Mouse (Mus musculus): ENCODE results near the gene Mki67. TPM values are rescaled to one million over a fixed set of nuclear protein-coding genes. Genes with fewer than 3 reads are reported as not detected.
"Not testable (repeated sequence)": the region's sequence is repeated elsewhere in the genome, so short reads cannot be mapped to it uniquely, and the experiment has no call there.

The Mki67 gene
- polyA plus RNA-seq, 1 experiment from 2014 or later: 59.4 TPM

- Histone ChIP-seq H3K27me3 (no peaks in the 10 kb centered on the region), H3K9me3 (no peaks in the 10 kb centered on the region), H3K4me1 (peaks cover 30% of the 10 kb centered on the region), H3K9ac (peak overlapping the region; percentile 90), H3K4me3 (peak overlapping the region; percentile 83), H3K4me2 (peak overlapping the region; percentile 63), H3K27ac (peak overlapping the region; percentile 87; the same call in 1 of the 2 replicates), H3K36me3 (peaks cover 5% of the 10 kb centered on the region; the same call in 1 of the 2 replicates)
- 3% methylated on average over 7 of the region's 7 CpGs for WGBS
- no peak for ATAC-seq (ENCODE audit: borderline replicate concordance, extremely low read depth, low FRiP score, low TSS enrichment)
Measured at GRCm38 (mm10) chr7:135715166-135715565, 995 bp downstream of the Mki67 start.

DNA sequence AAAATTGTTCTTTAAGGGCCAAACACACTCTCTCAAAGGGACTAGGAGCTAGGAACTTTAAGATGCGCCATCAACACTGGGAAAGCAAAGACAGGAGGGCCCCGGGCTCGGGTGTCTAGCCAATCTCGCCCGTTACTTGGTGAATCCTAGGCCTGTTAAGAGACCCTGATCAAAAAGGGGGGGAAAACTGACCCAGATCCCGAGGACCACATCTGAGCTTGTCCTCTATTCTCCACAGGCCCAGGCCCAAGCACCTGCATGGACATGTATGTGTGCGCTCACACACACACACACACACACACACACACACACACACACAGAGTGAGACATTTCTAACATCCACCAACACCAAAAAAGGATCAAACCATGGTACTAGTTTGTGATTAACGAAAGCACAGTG is 2.8 kb downstream of the Mki67 start:
- H3K27me3 ChIP-seq: no peaks in the 10 kb centered on the region
- H3K9me3 ChIP-seq: no peaks in the 10 kb centered on the region
- H3K4me1 ChIP-seq: peaks cover 30% of the 10 kb centered on the region
- H3K9ac ChIP-seq: no peak overlapping the region
- 75% methylated on average over 8 of the region's 8 CpGs for WGBS
- no peak overlapping the region for H3K27ac ChIP-seq
- ATAC-seq (ENCODE audit: borderline replicate concordance, extremely low read depth, low FRiP score, low TSS enrichment): no peak
- peak overlapping the region; percentile 83 for H3K4me3 ChIP-seq
- peak overlapping the region; percentile 63 for H3K4me2 ChIP-seq
- H3K36me3 ChIP-seq: peaks cover 22% of the 10 kb centered on the region

DNA sequence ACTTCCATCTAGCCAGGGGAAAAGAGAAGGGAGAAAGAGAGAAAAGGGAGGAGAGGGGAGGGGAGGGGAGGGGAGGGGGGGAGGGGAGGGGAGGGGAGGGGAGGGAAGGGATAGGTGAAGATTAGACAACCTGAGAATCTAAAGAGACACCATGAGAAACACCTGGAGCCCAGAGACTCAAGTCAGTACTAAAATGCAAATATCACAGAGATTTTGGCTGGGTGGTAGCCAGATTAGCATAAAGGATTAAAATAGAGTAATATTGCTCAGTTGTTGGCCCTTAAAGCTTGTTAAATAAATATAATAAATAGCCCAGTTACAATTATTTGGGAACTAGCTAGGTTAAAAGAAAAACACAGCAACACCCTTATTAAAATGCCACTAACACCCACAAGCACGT is 3.6 kb downstream of the Mki67 start:
- Histone ChIP-seq H3K27me3 (no peaks in the 10 kb centered on the region), H3K9ac (no peak overlapping the region), H3K4me1 (peaks cover 30% of the 10 kb centered on the region), H3K4me3 (no peak overlapping the region), H3K36me3 (peaks cover 30% of the 10 kb centered on the region), H3K4me2 (peak overlapping the region; percentile 63; the same call in 1 of the 2 replicates), H3K9me3 (no peaks in the 10 kb centered on the region), H3K27ac (no peak overlapping the region)
- 86% methylated on average over 1 of the region's 1 CpGs for WGBS
- no peak for ATAC-seq (ENCODE audit: borderline replicate concordance, extremely low read depth, low FRiP score, low TSS enrichment)

GRCm38 (mm10) chr7:135710702-135711101 is 5.5 kb downstream of the Mki67 start:
- H3K9ac ChIP-seq: no peak overlapping the region
- no peaks in the 10 kb centered on the region for H3K9me3 ChIP-seq
- H3K36me3 ChIP-seq: peaks cover 48% of the 10 kb centered on the region
- 58% methylated on average over 2 of the region's 2 CpGs for WGBS
- H3K4me2 ChIP-seq: no peak overlapping the region
- H3K27me3 ChIP-seq: no peaks in the 10 kb centered on the region
- H3K4me1 ChIP-seq: peaks cover 23% of the 10 kb centered on the region
- H3K27ac ChIP-seq: no peak overlapping the region
- no peak for ATAC-seq (ENCODE audit: borderline replicate concordance, extremely low read depth, low FRiP score, low TSS enrichment)
- no peak overlapping the region for H3K4me3 ChIP-seq

- H3K4me3 ChIP-seq: no peak overlapping the region
- H3K4me2 ChIP-seq: no peak overlapping the region
- WGBS: 89% methylated on average over 6 of the region's 6 CpGs
- ATAC-seq (ENCODE audit: borderline replicate concordance, extremely low read depth, low FRiP score, low TSS enrichment): no peak
- no peak overlapping the region for H3K27ac ChIP-seq
- no peaks in the 10 kb centered on the region for H3K9me3 ChIP-seq
- H3K4me1 ChIP-seq: no peaks in the 10 kb centered on the region
- H3K9ac ChIP-seq: no peak overlapping the region
- no peaks in the 10 kb centered on the region for H3K27me3 ChIP-seq
- peaks cover 95% of the 10 kb centered on the region for H3K36me3 ChIP-seq
Measured at GRCm38 (mm10) chr7:135705753-135706152, 10.4 kb downstream of the Mki67 start.

GRCm38 (mm10) chr7:135705083-135705482 is 11.1 kb downstream of the Mki67 start:
- no peak for ATAC-seq (ENCODE audit: borderline replicate concordance, extremely low read depth, low FRiP score, low TSS enrichment)
- 90% methylated on average over 1 of the region's 1 CpGs for WGBS

GRCm38 (mm10) chr7:135704251-135704650 is 11.9 kb downstream of the Mki67 start:
- peaks cover 97% of the 10 kb centered on the region for H3K36me3 ChIP-seq
- no peak overlapping the region for H3K9ac ChIP-seq
- H3K4me3 ChIP-seq: no peak overlapping the region
- 85% methylated on average over 8 of the region's 8 CpGs for WGBS
- H3K4me2 ChIP-seq: no peak overlapping the region
- no peak for ATAC-seq (ENCODE audit: borderline replicate concordance, extremely low read depth, low FRiP score, low TSS enrichment)
- H3K27ac ChIP-seq: no peak overlapping the region
- H3K9me3 ChIP-seq: no peaks in the 10 kb centered on the region
- H3K4me1 ChIP-seq: no peaks in the 10 kb centered on the region; the same call in 1 of the 2 replicates
- H3K27me3 ChIP-seq: no peaks in the 10 kb centered on the region

More at GRCm38 (mm10) chr7:135705083-135705482, 11.1 kb downstream of the Mki67 start:
- H3K4me2 ChIP-seq: no peak overlapping the region
- H3K9me3 ChIP-seq: no peaks in the 10 kb centered on the region
- no peak overlapping the region for H3K9ac ChIP-seq
- no peaks in the 10 kb centered on the region for H3K4me1 ChIP-seq
- peaks cover 95% of the 10 kb centered on the region for H3K36me3 ChIP-seq
- H3K27me3 ChIP-seq: no peaks in the 10 kb centered on the region
- no peak overlapping the region for H3K4me3 ChIP-seq
- H3K27ac ChIP-seq: no peak overlapping the region

DNA sequence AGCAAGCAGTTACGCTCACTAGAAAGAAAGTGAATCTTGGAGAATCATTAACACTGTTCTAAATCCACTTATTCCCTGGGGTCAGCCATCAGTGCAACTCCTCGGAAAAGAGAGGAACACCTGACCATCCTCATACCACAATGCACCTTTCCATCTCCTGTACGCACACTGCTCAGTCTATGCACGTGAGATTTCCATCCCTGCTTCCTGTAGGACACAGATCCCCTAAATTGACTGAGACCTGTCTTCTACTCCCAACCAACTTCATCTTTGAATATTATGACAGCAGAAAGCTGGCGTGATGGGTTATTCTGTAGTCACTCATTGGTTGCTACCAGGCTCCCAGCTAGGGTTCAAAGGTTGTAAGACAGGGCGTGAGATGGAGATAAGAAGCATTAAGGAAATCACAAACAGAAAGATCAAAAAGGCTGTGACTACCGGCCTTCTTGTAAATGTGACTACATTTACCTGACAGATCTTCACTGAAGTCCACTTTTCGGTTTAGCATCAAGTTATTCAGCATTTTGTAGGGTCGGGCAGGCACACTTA is 12.5 kb downstream of the Mki67 start:
- Histone ChIP-seq H3K27ac (no peak overlapping the region), H3K4me2 (no peak overlapping the region), H3K9ac (no peak overlapping the region), H3K4me3 (no peak overlapping the region), H3K4me1 (peaks cover 3% of the 10 kb centered on the region; the same call in 1 of the 2 replicates), H3K9me3 (no peaks in the 10 kb centered on the region), H3K27me3 (no peaks in the 10 kb centered on the region), H3K36me3 (peaks cover 97% of the 10 kb centered on the region)
- WGBS: 80% methylated on average over 9 of the region's 9 CpGs
- ATAC-seq (ENCODE audit: borderline replicate concordance, extremely low read depth, low FRiP score, low TSS enrichment): no peak

DNA sequence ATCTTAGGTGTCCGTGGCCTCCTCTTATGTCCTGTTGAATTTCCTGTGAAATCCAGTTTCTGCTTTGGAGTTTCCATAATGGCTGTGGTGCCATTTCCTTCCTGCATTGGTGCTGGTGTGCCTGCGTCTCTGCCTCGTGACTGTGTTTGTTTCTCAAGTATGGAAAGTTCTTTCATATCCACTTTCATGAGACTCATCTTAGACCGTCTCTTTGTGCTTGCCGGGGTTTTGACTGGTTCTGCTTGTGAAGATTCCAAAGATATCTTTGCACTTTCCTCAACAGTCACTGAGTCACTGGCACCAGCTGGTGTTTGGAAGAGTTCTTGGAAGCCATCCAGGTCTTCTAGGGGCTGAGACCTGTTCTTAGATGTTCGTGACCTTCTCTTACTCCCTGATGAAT is 16.8 kb downstream of the Mki67 start:
- not testable (repeated sequence) for H3K27me3 ChIP-seq, H3K9ac ChIP-seq, H3K4me3 ChIP-seq, H3K9me3 ChIP-seq, H3K4me2 ChIP-seq
- H3K36me3 ChIP-seq: peaks cover 96% of the 10 kb centered on the region
- peak; percentile 59; the same call in 1 of the 2 replicates for ATAC-seq (ENCODE audit: borderline replicate concordance, extremely low read depth, low FRiP score, low TSS enrichment)
- H3K4me1 ChIP-seq: peaks cover 20% of the 10 kb centered on the region
- 47% methylated on average over 6 of the region's 6 CpGs for WGBS
- peak overlapping the region; percentile 8 for H3K27ac ChIP-seq

DNA sequence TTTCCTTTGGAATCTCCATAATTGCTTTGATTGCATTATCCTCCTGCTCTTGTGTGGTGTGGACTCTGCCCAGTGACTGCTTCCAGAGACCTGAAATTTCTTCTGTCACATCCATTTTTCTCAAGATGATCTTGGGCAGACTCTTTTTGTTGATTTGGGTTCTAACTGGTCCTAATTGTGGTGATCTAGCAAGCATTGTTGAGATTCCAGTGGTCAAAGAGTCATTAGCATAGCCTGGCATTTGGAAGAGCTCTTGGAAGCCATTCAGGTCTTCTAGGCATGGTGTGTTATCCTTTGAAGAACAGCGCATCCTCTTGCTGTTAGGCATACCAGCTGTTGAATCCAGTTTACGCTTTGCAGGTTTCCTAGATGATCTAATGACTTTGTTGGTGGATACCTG is 17.8 kb downstream of the Mki67 start:
- Histone ChIP-seq H3K4me2 (no peak overlapping the region), H3K27me3 (no peaks in the 10 kb centered on the region), H3K36me3 (peaks cover 94% of the 10 kb centered on the region), H3K9ac (no peak overlapping the region), H3K9me3 (no peaks in the 10 kb centered on the region), H3K4me1 (peaks cover 20% of the 10 kb centered on the region), H3K4me3 (no peak overlapping the region), H3K27ac (no peak overlapping the region)
- no peak for ATAC-seq (ENCODE audit: borderline replicate concordance, extremely low read depth, low FRiP score, low TSS enrichment)
- WGBS: 96% methylated on average over 2 of the region's 2 CpGs

DNA sequence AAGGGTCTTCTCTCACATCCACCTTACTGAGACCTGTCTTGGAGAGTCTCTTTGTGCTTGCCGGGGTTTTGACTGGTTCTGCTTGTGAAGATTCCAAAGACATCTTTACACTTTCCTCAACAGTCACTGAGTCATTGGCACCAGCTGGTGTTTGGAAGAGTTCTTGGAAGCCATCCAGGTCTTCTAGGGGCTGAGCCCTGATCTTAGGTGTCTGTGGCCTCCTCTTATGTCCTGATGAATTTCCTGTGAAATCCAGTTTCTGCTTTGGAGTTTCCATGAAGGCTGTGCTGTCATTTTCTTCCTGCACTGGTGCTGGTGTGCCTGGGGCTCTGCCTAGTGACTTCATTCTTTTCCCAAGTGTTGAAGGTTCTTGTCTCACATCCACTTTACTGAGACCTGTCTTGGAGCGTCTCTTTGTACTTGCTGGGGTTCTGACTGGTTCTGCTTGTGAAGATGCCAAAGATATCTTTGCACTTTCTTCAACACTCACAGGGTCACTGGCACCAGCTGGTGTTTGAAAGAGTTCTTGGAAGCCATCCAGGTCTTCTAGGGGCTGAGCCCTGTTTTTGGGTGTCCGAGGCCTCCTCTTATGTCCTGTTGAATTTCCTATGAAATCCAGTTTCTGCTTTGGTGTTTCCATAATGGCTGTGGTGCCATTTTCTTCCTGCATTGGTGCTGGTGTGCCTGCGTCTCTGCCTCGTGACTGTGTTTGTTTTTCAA is 19.0 kb downstream of the Mki67 start:
- 53% methylated on average over 5 of the region's 5 CpGs for WGBS
- H3K27me3 ChIP-seq, H3K9me3 ChIP-seq, H3K4me2 ChIP-seq, H3K4me3 ChIP-seq, H3K9ac ChIP-seq: not testable (repeated sequence)
- H3K27ac ChIP-seq: peak overlapping the region; percentile 18; the same call in 1 of the 2 replicates
- H3K4me1 ChIP-seq: peaks cover 20% of the 10 kb centered on the region
- peak; percentile 67; the same call in 1 of the 2 replicates for ATAC-seq (ENCODE audit: borderline replicate concordance, extremely low read depth, low FRiP score, low TSS enrichment)
- peaks cover 95% of the 10 kb centered on the region for H3K36me3 ChIP-seq

- Histone ChIP-seq H3K9ac (no peak overlapping the region), H3K27me3 (no peaks in the 10 kb centered on the region), H3K27ac (no peak overlapping the region), H3K9me3 (no peaks in the 10 kb centered on the region), H3K36me3 (peaks cover 95% of the 10 kb centered on the region), H3K4me3 (no peak overlapping the region), H3K4me2 (no peak overlapping the region), H3K4me1 (peaks cover 20% of the 10 kb centered on the region)
- 64% methylated on average over 4 of the region's 4 CpGs for whole genome bisulfite sequencing
- ATAC-seq (ENCODE audit: borderline replicate concordance, extremely low read depth, low FRiP score, low TSS enrichment): no peak
Measured at GRCm38 (mm10) chr7:135696127-135696526, 20.0 kb downstream of the Mki67 start.
